Mouse (Mus musculus) intestine, postnatal 0 days (tissue): ENCODE measurements around the gene F13b. TPM values are rescaled to one million over a fixed set of nuclear protein-coding genes. Genes with fewer than 3 reads are reported as not detected.

Source experiments
- ATAC-seq: fragments of 200-750 bp; cut with Nextera tagmentation; 2 replicates; pipeline ENCODE4 v1.8.0; 2017; ENCODE audit warnings: mild to moderate bottlenecking, moderate TSS enrichment, moderate library complexity
- H3K27ac ChIP-seq: fragments of 300-500 bp; sonication (generic); 2 replicates; pipeline ENCODE4 v1.5.1; 2014; ENCODE audit warnings: mild to moderate bottlenecking, low read depth, low read length, moderate library complexity
- H3K27me3 ChIP-seq: fragments of 300-500 bp; sonication (generic); replicated peaks from 2 replicates; pipeline ENCODE4 v1.6.1; 2014; ENCODE audit warnings: low read length, mixed read lengths; ENCODE audit not compliant: control insufficient read depth, insufficient read depth
- H3K36me3 ChIP-seq: fragments of 300-500 bp; sonication (generic); 2 replicates; pipeline ENCODE4 v1.6.1; 2014; ENCODE audit warnings: mild to moderate bottlenecking, moderate library complexity; ENCODE audit not compliant: control insufficient read depth, insufficient read depth
- H3K4me1 ChIP-seq: fragments of 300-500 bp; sonication (generic); replicated peaks from 2 replicates; pipeline ENCODE4 v1.6.1; 2014; ENCODE audit warnings: antibody characterized with exemption, low read length, mixed read lengths; ENCODE audit not compliant: control insufficient read depth, insufficient read depth
- H3K4me2 ChIP-seq: fragments of 300-500 bp; sonication (generic); replicated peaks from 2 replicates; pipeline ENCODE4 v1.6.1; 2014; ENCODE audit warnings: low read depth, mild to moderate bottlenecking, moderate library complexity
- H3K4me3 ChIP-seq: fragments of 300-500 bp; sonication (generic); 2 replicates; pipeline ENCODE4 v1.5.1; 2014; ENCODE audit warnings: low read depth, low read length
- H3K9ac ChIP-seq: fragments of 300-500 bp; sonication (generic); 2 replicates; pipeline ENCODE4 v1.6.1; 2014; ENCODE audit warnings: mild to moderate bottlenecking, low read depth, low read length
- H3K9me3 ChIP-seq: fragments of 300-500 bp; sonication (generic); 2 replicates; pipeline ENCODE4 v1.6.1; 2016; ENCODE audit warnings: mixed run types; ENCODE audit not compliant: control insufficient read depth
- CTCF ChIP-seq: sonication (generic); IDR thresholded peaks from 2 replicates; pipeline ENCODE4 v1.5.1; 2016; ENCODE audit warnings: low read depth, mild to moderate bottlenecking, control low read depth, antibody characterized with exemption, moderate library complexity
- WGBS: fragments of 180-500 bp; shearing (Covaris S2); extraction: QIAGEN DNeasy Blood & Tissue Kit; methylation state at CpG from one replicate; pipeline ENCODE4 v1.1.7; 2014; 5-methylcytosine and 5-hydroxymethylcytosine counted together
- polyA plus RNA-seq: library from polyadenylated mRNA; unstranded; fragments of >200 nt; fragmentation: Nextera tagmentation; extraction: Ambion mirVana; gene quantifications from 2 replicates; pipeline ENCODE4 v1.2.1, GENCODE M21; 2015

The F13b gene
- polyA plus RNA-seq, 1 experiment from 2014 or later = 0.31 TPM

- no peaks in the 10 kb centered on the region for H3K36me3 ChIP-seq
- no peak overlapping the region for H3K4me3 ChIP-seq
- ATAC-seq = no peak
- H3K9me3 ChIP-seq = no peaks in the 10 kb centered on the region
- H3K27ac ChIP-seq = no peak overlapping the region
- H3K4me2 ChIP-seq = no peak overlapping the region
- H3K4me1 ChIP-seq = no peaks in the 10 kb centered on the region
- no peaks in the 10 kb centered on the region for H3K27me3 ChIP-seq
- WGBS = 65% methylated on average over 1 of the region's 1 CpGs
- no peak for TF ChIP-seq CTCF
- no peak overlapping the region for H3K9ac ChIP-seq
Measured at GRCm38 (mm10) chr1:139548536-139548935, 47.0 kb downstream of the F13b start.

GRCm38 (mm10) chr1:139551311-139551710 lies 49.8 kb downstream of the F13b start:
- no peak for TF ChIP-seq CTCF
- Histone ChIP-seq H3K4me2 (no peak overlapping the region), H3K9ac (no peak overlapping the region), H3K4me3 (no peak overlapping the region), H3K36me3 (no peaks in the 10 kb centered on the region), H3K27me3 (no peaks in the 10 kb centered on the region), H3K9me3 (no peaks in the 10 kb centered on the region), H3K4me1 (no peaks in the 10 kb centered on the region), H3K27ac (no peak overlapping the region)
- WGBS = 67% methylated on average over 1 of the region's 1 CpGs
- ATAC-seq = no peak

GRCm38 (mm10) chr1:139560024-139560423 lies 58.5 kb downstream of the F13b start, which contains the start of gene Cfhr1:
Gene Cfhr1 (minus strand): TSS chr1:139560272.
- no peaks in the 10 kb centered on the region for H3K9me3 ChIP-seq
- no peaks in the 10 kb centered on the region for H3K4me1 ChIP-seq
- no peak for ATAC-seq
- TF ChIP-seq CTCF = no peak
- no peak within 1 kb of the TSS for H3K4me2 ChIP-seq
- no peak within 1 kb of the TSS for H3K9ac ChIP-seq
- H3K27me3 ChIP-seq = no peaks in the 10 kb centered on the region
- H3K27ac ChIP-seq = no peak within 1 kb of the TSS
- WGBS = 60% methylated on average over 1 of the region's 1 CpGs
- H3K4me3 ChIP-seq = no peak within 1 kb of the TSS
- no peaks in the 10 kb centered on the region for H3K36me3 ChIP-seq

Other genes with a start within 250 kb of the F13b start
- gene Crb1, start 124.6 kb upstream of the F13b start, polyA plus RNA-seq = 0.03 TPM in 1 of 2 replicates, not detected in the other
- gene Zbtb41, start 79.4 kb upstream of the F13b start, polyA plus RNA-seq = 2.4 and 3.2 TPM in 2 replicates
- gene Aspm, start 46.9 kb upstream of the F13b start, polyA plus RNA-seq = 3.0 and 3.2 TPM in 2 replicates
- not detected in 2 replicates for gene Cfhr1, start 58.6 kb downstream of the F13b start, polyA plus RNA-seq